8 mouse cellular contexts compared by ENCODE assay signal in genomic region chr2:32712108-32712551, GRCm38 (mm10). TPM values are rescaled to one million over a fixed set of nuclear protein-coding genes. Genes with fewer than 3 reads are reported as not detected.
DNase-seq lines count a peak whose midpoint lies in the region; ATAC-seq and TF ChIP-seq lines count a peak whose summit lies in the region.

No protein-coding gene starts in this region.

- no peak for TF ChIP-seq CTCF in CH12.LX (conservative IDR thresholded peaks at IDR 0.05 in 1 of 2, IDR thresholded peaks at IDR 0.05 in 1 of 2; ENCODE audit: low read depth in 2 of 2, low read length in 2 of 2)
- no peak for TF ChIP-seq CTCF in bone marrow, adult 2 months (IDR thresholded peaks at IDR 0.05; ENCODE audit: control insufficient read depth, insufficient read depth, low read length)

- H3K4me3 ChIP-seq in CH12.LX (replicated peaks in 1 of 3; ENCODE audit: low read depth in 2 of 3, low read length in 2 of 3, poor library complexity in 1 of 3) = peak overlapping the region; percentile 82 to 87 (median 84)
- peak overlapping the region; percentile 92 for H3K4me3 ChIP-seq in bone marrow, adult 2 months (replicated peaks; ENCODE audit: control insufficient read depth, low read depth, low read length)
- H3K4me3 ChIP-seq in erythroblast, embryonic 14.5 days (replicated peaks) = peak overlapping the region; percentile 92
- peak overlapping the region; percentile 74 for H3K4me3 ChIP-seq in heart, embryonic 16.5 days (ENCODE audit: low read length)

- in situ Hi-C loops in CH12.LX (cut with MboI; ENCODE audit: low pct_ligation_motif_present, low pct_unique_long_range_greater_than_20kb, low sequenced_read_pairs) = loop anchor here (5.0 kb wide), 1 partner anchor 45 kb away; the partner anchor contains the start of gene Tor2a

- TF ChIP-seq EP300 in CH12.LX (IDR thresholded peaks at IDR 0.05; ENCODE audit: low read length) = no peak

- peaks cover 27 to 48% of the 10 kb centered on the region in 2 experiments for H3K4me1 ChIP-seq in CH12.LX (ENCODE audit: control insufficient read depth in 1 of 2, insufficient read depth in 2 of 2)
- peaks cover 10% of the 10 kb centered on the region for H3K4me1 ChIP-seq in bone marrow, adult 2 months (ENCODE audit: control insufficient read depth, insufficient read depth, low read length)
- peaks cover 45% of the 10 kb centered on the region for H3K4me1 ChIP-seq in erythroblast, embryonic 14.5 days (ENCODE audit: control insufficient read depth)
- peaks cover 29% of the 10 kb centered on the region for H3K4me1 ChIP-seq in heart, embryonic 16.5 days (ENCODE audit: control insufficient read depth, insufficient read depth, low read length)

- no peak for TF ChIP-seq POLR2A in CH12.LX (IDR thresholded peaks at IDR 0.05; ENCODE audit: low read depth, low read length)
- no peak for TF ChIP-seq POLR2A in bone marrow, adult 2 months (IDR thresholded peaks at IDR 0.05; ENCODE audit: borderline replicate concordance, control insufficient read depth, low read depth, low read length)

- H3K27me3 ChIP-seq in CH12.LX (replicated peaks) = no peaks in the 10 kb centered on the region
- peaks cover 2% of the 10 kb centered on the region; the same call in 1 of the 2 replicates for H3K27me3 ChIP-seq in erythroblast, embryonic 14.5 days (ENCODE audit: control insufficient read depth)
- no peaks in the 10 kb centered on the region for H3K27me3 ChIP-seq in heart, embryonic 16.5 days (ENCODE audit: control insufficient read depth, insufficient read depth, low read length)

- H3K9me3 ChIP-seq in CH12.LX (replicated peaks; ENCODE audit: low read length) = peaks cover 6% of the 10 kb centered on the region
- no peaks in the 10 kb centered on the region for H3K9me3 ChIP-seq in erythroblast, embryonic 14.5 days (ENCODE audit: control insufficient read depth, low read length)
- H3K9me3 ChIP-seq in heart, embryonic 16.5 days (replicated peaks; ENCODE audit: control insufficient read depth, low read length) = no peaks in the 10 kb centered on the region

- 1% methylated on average over 41 of the region's 41 CpGs for WGBS in bone marrow, adult 2 months
- 0% methylated on average over 41 of the region's 41 CpGs for WGBS in heart, embryonic 16.5 days

- dilution Hi-C loops in CH12.LX (cut with MboI; ENCODE audit: extremely low pct_ligation_motif_present, extremely low pct_unique_long_range_greater_than_20kb, low sequenced_read_pairs) = no loop called here

- peak; percentile 39 for ATAC-seq in heart, embryonic 16.5 days (replicated peaks; ENCODE audit: extremely low read depth, insufficient read depth, low FRiP score)

- DNase-seq in CH12.LX (ENCODE audit: extremely low read depth) = peak; percentile 74
- peak; percentile 81 to 89 for DNase-seq in kidney, postnatal 36 days
- DNase-seq in lung, postnatal 14 days = peak; percentile 66
- DNase-seq in retina, postnatal 1 day = peak; percentile 71
- peak; percentile 57 for DNase-seq in urinary bladder, adult 2 months (ENCODE audit: low spot score)

- peak overlapping the region; percentile 77 for H3K27ac ChIP-seq in CH12.LX (ENCODE audit: insufficient read depth, low read depth)
- H3K27ac ChIP-seq in bone marrow, adult 2 months (ENCODE audit: control insufficient read depth, insufficient read depth, low read depth, low read length, poor library complexity) = peak overlapping the region; percentile 97
- H3K27ac ChIP-seq in heart, embryonic 16.5 days (ENCODE audit: low read length) = peak overlapping the region; percentile 97

- H3K4me2 ChIP-seq in CH12.LX (ENCODE audit: insufficient read depth, low read depth, poor library complexity, severe bottlenecking) = peak overlapping the region; percentile 81
- peak overlapping the region; percentile 88 for H3K4me2 ChIP-seq in heart, embryonic 16.5 days (ENCODE audit: low read depth, low read length)

- H3K36me3 ChIP-seq in CH12.LX (replicated peaks in 1 of 2; ENCODE audit: control insufficient read depth in 1 of 2, insufficient read depth in 1 of 2, low read length in 1 of 2) = peaks cover 31 to 40% of the 10 kb centered on the region in 2 experiments
- peaks cover 46% of the 10 kb centered on the region for H3K36me3 ChIP-seq in erythroblast, embryonic 14.5 days (ENCODE audit: control insufficient read depth)
- peaks cover 24% of the 10 kb centered on the region for H3K36me3 ChIP-seq in heart, embryonic 16.5 days (ENCODE audit: control insufficient read depth, insufficient read depth)

- TF ChIP-seq RAD21 in CH12.LX (IDR thresholded peaks at IDR 0.05; ENCODE audit: low read depth, low read length) = no peak

- H3K9ac ChIP-seq in CH12.LX (ENCODE audit: insufficient read depth, low read depth) = peak overlapping the region; percentile 82
- H3K9ac ChIP-seq in heart, embryonic 16.5 days (ENCODE audit: low read length) = peak overlapping the region; percentile 90

- H3K79me2 ChIP-seq in CH12.LX (replicated peaks; ENCODE audit: control insufficient read depth, extremely low read depth, insufficient read depth, poor library complexity, severe bottlenecking) = peaks cover 49% of the 10 kb centered on the region

TF ChIP-seq in CH12.LX, 34 proteins besides CTCF, POLR2A, EP300 and RAD21 (continues in another document):
- TF ChIP-seq CHD2 (IDR thresholded peaks at IDR 0.05; ENCODE audit: low read length) (peak; percentile 83), E2F4 (IDR thresholded peaks at IDR 0.05; ENCODE audit: insufficient replicate concordance, low read depth, low read length) (no peak), MAFK (IDR thresholded peaks at IDR 0.05; ENCODE audit: insufficient replicate concordance, low read length) (no peak), TBP (conservative IDR thresholded peaks at IDR 0.05; ENCODE audit: low read depth, low read length) (no peak), ZKSCAN1 (IDR thresholded peaks at IDR 0.05; ENCODE audit: borderline replicate concordance, low read depth, low read length) (no peak), MYC (IDR thresholded peaks at IDR 0.05; ENCODE audit: low read depth, low read length) (peak; percentile 47; the same call in 1 of the 2 replicates), BHLHE40 (IDR thresholded peaks at IDR 0.05; ENCODE audit: low read depth, low read length) (0 out of 2 replicates have a peak, but pooled peaks have one; percentile 15), MAX (IDR thresholded peaks at IDR 0.05; ENCODE audit: low read length) (0 out of 2 replicates have a peak, but pooled peaks have one; percentile 9), POLR2AphosphoS2 (IDR thresholded peaks at IDR 0.05; ENCODE audit: low read depth, low read length) (no peak), GABPA (IDR thresholded peaks at IDR 0.05; ENCODE audit: insufficient replicate concordance, low read depth, low read length) (no peak), SIN3A (IDR thresholded peaks at IDR 0.05; ENCODE audit: low read length) (no peak; the same call in 1 of the 2 replicates), MAZ (IDR thresholded peaks at IDR 0.05; ENCODE audit: low read depth, low read length) (peak; percentile 48; the same call in 1 of the 2 replicates), CHD1 (IDR thresholded peaks at IDR 0.05; ENCODE audit: low read depth, low read length) (no peak; the same call in 1 of the 2 replicates), RCOR1 (conservative IDR thresholded peaks at IDR 0.05; ENCODE audit: low read depth, low read length) (no peak)

RNA-seq across cellular contexts. Expression of gene Cdk9, which starts 0.7 kb away (rescaled TPM):
- 41.7 and 45.2 TPM in 2 replicates for total RNA-seq in CH12.LX (2012; rRNA removed)
- 72.1 and 73.7 TPM in 2 replicates for total RNA-seq in CH12.LX (2014; rRNA removed)
- 136 and 138 TPM in 2 replicates for polyA plus RNA-seq in CH12.LX (2012; ENCODE audit: insufficient read length, low read depth)
- 105 and 154 TPM in 2 replicates for polyA plus RNA-seq in bone marrow, adult 2 months (2011; ENCODE audit: insufficient read depth, insufficient read length, low replicate concordance, missing spikeins)
- polyA plus RNA-seq in erythroblast, embryonic 14.5 days (2012) = 6.1 and 10.2 TPM in 2 replicates
- 57.1 and 59.8 TPM in 2 replicates for polyA plus RNA-seq in heart, embryonic 16.5 days (2015; fragmentation: Nextera tagmentation; extraction: Ambion mirVana)
- polyA plus RNA-seq in urinary bladder, adult 2 months (2012; rRNA removed) = 112 and 151 TPM in 2 replicates

RNA-seq across cellular contexts. Expression of gene Fpgs, which starts 8.2 kb away (rescaled TPM):
- total RNA-seq in CH12.LX (2012; rRNA removed) (31.8 and 34.1 TPM in 2 replicates), CH12.LX (2014; rRNA removed) (37.9 and 41.8 TPM in 2 replicates)
- 52.4 and 59.2 TPM in 2 replicates for polyA plus RNA-seq in CH12.LX (2012; ENCODE audit: insufficient read length, low read depth)
- 14.9 and 24.4 TPM in 2 replicates for polyA plus RNA-seq in bone marrow, adult 2 months (2011; ENCODE audit: insufficient read depth, insufficient read length, low replicate concordance, missing spikeins)
- polyA plus RNA-seq in erythroblast, embryonic 14.5 days (2012) = 1.0 and 1.2 TPM in 2 replicates
- 16.7 and 16.9 TPM in 2 replicates for polyA plus RNA-seq in heart, embryonic 16.5 days (2015; fragmentation: Nextera tagmentation; extraction: Ambion mirVana)
- polyA plus RNA-seq in urinary bladder, adult 2 months (2012; rRNA removed) = 29.4 and 36.3 TPM in 2 replicates

RNA-seq across cellular contexts. Expression of gene Sh2d3c, which starts 8.7 kb away (rescaled TPM):
- total RNA-seq in CH12.LX (2012; rRNA removed) = 10.2 and 11.1 TPM in 2 replicates
- total RNA-seq in CH12.LX (2014; rRNA removed) = 4.8 and 5.1 TPM in 2 replicates
- 22.0 and 25.8 TPM in 2 replicates for polyA plus RNA-seq in CH12.LX (2012; ENCODE audit: insufficient read length, low read depth)
- 23.3 and 51.8 TPM in 2 replicates for polyA plus RNA-seq in bone marrow, adult 2 months (2011; ENCODE audit: insufficient read depth, insufficient read length, low replicate concordance, missing spikeins)
- 0.04 and 0.06 TPM in 2 replicates for polyA plus RNA-seq in erythroblast, embryonic 14.5 days (2012)
- 32.4 and 33.6 TPM in 2 replicates for polyA plus RNA-seq in heart, embryonic 16.5 days (2015; fragmentation: Nextera tagmentation; extraction: Ambion mirVana)
- 9.9 and 10.3 TPM in 2 replicates for polyA plus RNA-seq in urinary bladder, adult 2 months (2012; rRNA removed)

RNA-seq across cellular contexts. Expression of gene 6330409D20Rik, which starts 28.7 kb away (rescaled TPM):
- not detected in 2 replicates for total RNA-seq in CH12.LX (2012; rRNA removed)
- total RNA-seq in CH12.LX (2014; rRNA removed) = not detected in 2 replicates
- 0.41 and 0.46 TPM in 2 replicates for polyA plus RNA-seq in CH12.LX (2012; ENCODE audit: insufficient read length, low read depth)
- not detected in 2 replicates for polyA plus RNA-seq in bone marrow, adult 2 months (2011; ENCODE audit: insufficient read depth, insufficient read length, low replicate concordance, missing spikeins)
- polyA plus RNA-seq in erythroblast, embryonic 14.5 days (2012) = not detected in 2 replicates
- 0.17 and 0.26 TPM in 2 replicates for polyA plus RNA-seq in heart, embryonic 16.5 days (2015; fragmentation: Nextera tagmentation; extraction: Ambion mirVana)
- not detected in 2 replicates for polyA plus RNA-seq in urinary bladder, adult 2 months (2012; rRNA removed)

RNA-seq across cellular contexts. Expression of gene Tor2a, which starts 44.9 kb away (rescaled TPM):
- total RNA-seq in CH12.LX (2012; rRNA removed) (49.9 and 53.8 TPM in 2 replicates), CH12.LX (2014; rRNA removed) (37.5 and 41.4 TPM in 2 replicates)
- 28.5 and 33.3 TPM in 2 replicates for polyA plus RNA-seq in CH12.LX (2012; ENCODE audit: insufficient read length, low read depth)
- polyA plus RNA-seq in bone marrow, adult 2 months (2011; ENCODE audit: insufficient read depth, insufficient read length, low replicate concordance, missing spikeins) = 9.2 and 13.6 TPM in 2 replicates
- polyA plus RNA-seq in erythroblast, embryonic 14.5 days (2012) = 1.5 and 2.4 TPM in 2 replicates
- 38.1 and 38.9 TPM in 2 replicates for polyA plus RNA-seq in heart, embryonic 16.5 days (2015; fragmentation: Nextera tagmentation; extraction: Ambion mirVana)
- 42.9 and 53.7 TPM in 2 replicates for polyA plus RNA-seq in urinary bladder, adult 2 months (2012; rRNA removed)

Comparison
In these comparisons a context has a peak if more than half of its experiments do, and no peak if none do; other contexts are left out.
1. Peak in every context shown above with its lines: DNase-seq, ATAC-seq, H3K4me3 ChIP-seq and H3K27ac ChIP-seq.
2. RNA of gene Sh2d3c, which starts 8.7 kb away (polyA plus RNA-seq): 23.3 to 51.8 TPM in bone marrow, adult 2 months, 32.4 to 33.6 TPM in heart, embryonic 16.5 days, 22.0 to 25.8 TPM in CH12.LX and 9.9 to 10.3 TPM in urinary bladder, adult 2 months; 0.04 to 0.06 TPM in erythroblast, embryonic 14.5 days; every median in the first group is over 10 times any median in the second.